Mouse (Mus musculus) midbrain, embryonic 16.5 days (tissue): ENCODE measurements around the gene Syt3. TPM values are rescaled to one million over a fixed set of nuclear protein-coding genes. Genes with fewer than 3 reads are reported as not detected.

ENCODE experiments used
- ATAC-seq: fragments of 200-750 bp; cut with Nextera tagmentation; 2 replicates; pipeline ENCODE4 v1.8.0; 2017; ENCODE audit warnings: moderate TSS enrichment
- H3K27ac ChIP-seq: fragments of 300-500 bp; sonication (generic); 2 replicates; pipeline ENCODE4 v1.5.1; 2014; ENCODE audit warnings: mild to moderate bottlenecking, low read length, mixed read lengths
- H3K27me3 ChIP-seq: fragments of 300-500 bp; sonication (generic); 2 replicates; pipeline ENCODE4 v1.6.1; 2014; ENCODE audit warnings: low read depth, low read length, mixed read lengths; ENCODE audit not compliant: control insufficient read depth, insufficient read depth
- H3K36me3 ChIP-seq: fragments of 300-500 bp; sonication (generic); 2 replicates; pipeline ENCODE4 v1.6.1; 2014; ENCODE audit warnings: mild to moderate bottlenecking, low read length, moderate library complexity, mixed read lengths; ENCODE audit not compliant: control insufficient read depth, insufficient read depth
- H3K4me1 ChIP-seq: fragments of 300-500 bp; sonication (generic); 2 replicates; pipeline ENCODE4 v1.6.1; 2014; ENCODE audit warnings: mild to moderate bottlenecking, low read length, mixed read lengths; ENCODE audit not compliant: control insufficient read depth, insufficient read depth
- H3K4me2 ChIP-seq: fragments of 300-500 bp; sonication (generic); 2 replicates; pipeline ENCODE4 v1.6.1; 2014; ENCODE audit warnings: mild to moderate bottlenecking, low read length, mixed read lengths
- H3K4me3 ChIP-seq: fragments of 300-500 bp; sonication (generic); 2 replicates; pipeline ENCODE4 v1.5.1; 2014; ENCODE audit warnings: low read depth, mild to moderate bottlenecking, low read length, moderate library complexity, mixed read lengths
- H3K9ac ChIP-seq: fragments of 300-500 bp; sonication (generic); 2 replicates; pipeline ENCODE4 v1.6.1; 2014; ENCODE audit warnings: low read depth, low read length, mixed read lengths
- H3K9me3 ChIP-seq: fragments of 300-500 bp; sonication (generic); replicated peaks from 2 replicates; pipeline ENCODE4 v1.6.1; 2014; ENCODE audit warnings: mild to moderate bottlenecking, low read length, mixed read lengths; ENCODE audit not compliant: control insufficient read depth, poor library complexity, severe bottlenecking
- WGBS: fragments of 180-500 bp; shearing (Covaris S2); extraction: QIAGEN DNeasy Blood & Tissue Kit; methylation state at CpG from one replicate; pipeline ENCODE4 v1.1.7; 2014; 5-methylcytosine and 5-hydroxymethylcytosine counted together
- polyA plus RNA-seq: library from polyadenylated mRNA; unstranded; fragments of >200 nt; fragmentation: Nextera tagmentation; extraction: Ambion mirVana; gene quantifications from 2 replicates; pipeline ENCODE4 v1.2.1, GENCODE M21; 2015

Syt3 gene
- polyA plus RNA-seq, 1 experiment from 2014 or later: 73.2 TPM

DNA sequence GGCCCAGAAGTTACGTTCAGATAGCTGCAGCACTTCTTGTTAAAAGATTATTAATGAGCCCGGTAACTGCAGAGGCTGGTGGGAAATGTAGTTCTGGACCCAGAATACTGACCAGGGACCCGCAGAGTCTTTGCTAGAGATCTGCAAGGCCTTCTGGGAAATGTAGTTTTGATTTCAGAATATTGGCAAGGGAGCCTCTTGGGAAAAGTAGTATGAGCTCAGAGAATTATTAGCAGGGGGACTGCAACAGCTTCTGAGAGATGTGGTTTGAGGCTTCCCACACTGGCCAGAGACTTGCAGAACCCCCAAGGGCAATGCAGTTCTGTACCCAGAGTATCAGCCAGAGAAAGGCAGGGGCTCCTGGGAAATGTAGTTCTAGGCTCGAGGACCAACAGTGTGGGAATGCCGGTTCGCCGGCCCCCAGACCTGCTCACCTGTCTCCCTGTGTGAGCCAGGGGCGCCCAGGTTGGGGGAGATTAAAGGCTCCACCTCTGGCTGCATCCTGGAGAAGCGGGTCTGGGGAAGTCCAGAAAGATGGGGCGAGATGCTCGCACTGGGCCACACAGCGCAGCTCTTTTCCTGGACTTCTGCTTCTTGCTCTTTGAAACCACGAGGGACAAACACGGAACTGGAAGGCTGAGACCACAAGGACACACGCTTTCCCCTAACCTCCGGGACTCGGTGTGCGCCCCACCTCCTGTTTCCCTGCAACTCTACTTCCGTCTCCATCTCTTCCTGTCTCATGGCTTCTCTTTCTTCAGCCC lies 9.8 kb upstream of the Syt3 start:
- Histone ChIP-seq H3K27ac (peak overlapping the region; percentile 80), H3K4me1 (peaks cover 13% of the 10 kb centered on the region), H3K4me2 (peak overlapping the region; percentile 74), H3K9ac (peak overlapping the region; percentile 72), H3K9me3 (no peaks in the 10 kb centered on the region), H3K27me3 (no peaks in the 10 kb centered on the region), H3K4me3 (peak overlapping the region; percentile 56), H3K36me3 (no peaks in the 10 kb centered on the region)
- WGBS: under 1% methylated on average over 19 of the region's 19 CpGs
- ATAC-seq: peak; percentile 94

DNA sequence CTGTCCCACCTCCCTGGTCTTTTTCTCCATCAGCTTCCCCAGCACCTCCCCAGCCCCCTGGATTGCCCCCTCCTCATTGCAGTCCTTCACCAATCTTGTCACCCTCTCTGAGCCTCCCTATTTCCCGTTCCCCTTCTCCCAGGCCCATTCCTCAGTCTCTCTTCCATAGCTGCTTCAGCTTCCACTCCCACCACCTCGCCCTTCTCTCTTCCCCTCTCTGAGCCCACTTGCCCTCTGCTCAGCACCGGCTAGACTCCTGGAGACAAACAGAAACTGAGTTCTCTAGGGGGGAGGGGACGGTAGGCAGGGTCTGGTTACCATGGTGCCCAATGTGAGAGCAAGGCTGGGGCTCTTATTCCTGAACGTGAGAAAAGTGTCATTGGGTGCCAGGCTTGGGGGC lies 9.1 kb upstream of the Syt3 start:
- H3K4me3 ChIP-seq: peak overlapping the region; percentile 56
- H3K27me3 ChIP-seq: no peaks in the 10 kb centered on the region
- peak; percentile 18 for ATAC-seq
- peaks cover 13% of the 10 kb centered on the region for H3K4me1 ChIP-seq
- no peaks in the 10 kb centered on the region for H3K36me3 ChIP-seq
- 3% methylated on average over 5 of the region's 5 CpGs for WGBS
- peak overlapping the region; percentile 74 for H3K4me2 ChIP-seq
- H3K9ac ChIP-seq: peak overlapping the region; percentile 72
- H3K27ac ChIP-seq: peak overlapping the region; percentile 80
- H3K9me3 ChIP-seq: no peaks in the 10 kb centered on the region

- Histone ChIP-seq H3K9me3 (no peaks in the 10 kb centered on the region), H3K27me3 (no peaks in the 10 kb centered on the region), H3K4me1 (peaks cover 13% of the 10 kb centered on the region), H3K9ac (peak overlapping the region; percentile 72), H3K4me3 (peak overlapping the region; percentile 56; the same call in 1 of the 2 replicates), H3K36me3 (no peaks in the 10 kb centered on the region), H3K27ac (peak overlapping the region; percentile 80), H3K4me2 (peak overlapping the region; percentile 74)
- WGBS: 4% methylated on average over 10 of the region's 10 CpGs
- ATAC-seq: no peak
Measured at GRCm38 (mm10) chr7:44375207-44375606, 8.7 kb upstream of the Syt3 start.

DNA sequence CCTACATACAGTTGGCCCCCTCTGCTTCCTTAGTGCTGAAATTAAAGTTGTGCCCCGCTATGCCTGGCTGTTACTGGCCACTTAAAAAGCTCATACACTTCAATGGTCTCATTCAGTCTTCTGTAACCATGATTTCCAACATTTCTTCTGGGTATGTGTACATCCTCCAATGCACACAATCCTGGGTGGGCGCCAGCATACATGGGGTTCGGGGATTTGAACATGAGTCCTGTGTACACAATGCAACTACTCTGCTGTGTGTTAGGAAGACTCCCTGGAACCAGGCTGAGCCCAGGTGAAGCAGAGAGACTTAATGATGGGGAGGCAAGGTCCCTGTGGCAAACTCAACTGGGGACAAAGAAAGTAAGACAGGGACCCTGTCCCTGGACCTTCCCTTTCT lies 8.1 kb upstream of the Syt3 start:
- Histone ChIP-seq H3K9me3 (0 out of 2 replicates have a peak, but pooled peaks cover 4% of the 10 kb centered on the region), H3K27me3 (no peaks in the 10 kb centered on the region), H3K4me3 (no peak overlapping the region), H3K36me3 (no peaks in the 10 kb centered on the region), H3K27ac (no peak overlapping the region), H3K4me1 (peaks cover 13% of the 10 kb centered on the region), H3K4me2 (no peak overlapping the region), H3K9ac (no peak overlapping the region)
- WGBS: 53% methylated on average over 3 of the region's 3 CpGs
- ATAC-seq: no peak

DNA sequence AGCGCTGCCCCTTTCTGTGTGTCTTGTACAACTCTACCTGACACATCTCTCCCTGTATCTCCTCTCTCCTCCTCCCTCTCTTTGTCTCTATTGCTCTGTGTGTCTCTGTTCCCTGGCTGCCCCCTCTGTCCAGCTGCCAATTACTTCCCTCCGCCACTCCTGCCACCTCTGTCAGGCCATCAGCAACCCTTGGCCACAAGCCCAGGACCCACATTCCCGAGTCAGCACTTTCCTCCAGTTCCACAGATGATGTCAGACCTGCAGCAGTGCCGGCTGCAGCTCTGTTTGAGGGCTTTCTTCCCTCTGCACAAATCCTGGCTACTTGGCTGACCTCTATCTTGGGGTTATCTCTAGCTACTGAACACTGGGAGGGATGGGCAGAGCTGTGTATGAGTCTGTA lies 5.6 kb upstream of the Syt3 start:
- Histone ChIP-seq H3K4me3 (no peak overlapping the region), H3K27ac (no peak overlapping the region), H3K27me3 (no peaks in the 10 kb centered on the region), H3K36me3 (no peaks in the 10 kb centered on the region), H3K4me1 (peaks cover 10% of the 10 kb centered on the region), H3K9ac (no peak overlapping the region), H3K9me3 (0 out of 2 replicates have a peak, but pooled peaks cover 4% of the 10 kb centered on the region), H3K4me2 (no peak overlapping the region)
- 58% methylated on average over 4 of the region's 4 CpGs for WGBS
- ATAC-seq: no peak

DNA sequence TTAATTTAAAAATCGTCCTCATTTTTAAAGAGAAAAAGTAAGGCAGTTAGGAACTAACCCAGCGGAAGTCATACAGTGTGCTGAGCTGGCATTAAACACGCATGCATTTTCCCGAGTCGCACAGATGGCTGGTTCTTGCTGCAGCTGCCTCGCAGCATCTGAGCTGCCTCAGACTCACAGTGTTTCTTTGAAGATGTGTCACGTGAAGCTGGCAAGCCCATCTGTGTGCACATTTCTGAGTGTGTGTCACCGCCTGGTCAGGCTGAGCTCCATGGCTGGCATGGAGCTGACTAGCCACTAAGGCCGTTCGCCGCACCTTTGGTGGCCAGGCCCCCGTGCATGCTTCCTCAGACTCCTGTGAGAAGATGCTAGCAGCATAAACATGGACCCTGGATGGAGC lies 1.4 kb upstream of the Syt3 start:
- Histone ChIP-seq H3K9me3 (0 out of 2 replicates have a peak, but pooled peaks cover 4% of the 10 kb centered on the region), H3K27ac (peak overlapping the region; percentile 71), H3K4me1 (peaks cover 5% of the 10 kb centered on the region), H3K4me3 (no peak overlapping the region), H3K36me3 (no peaks in the 10 kb centered on the region), H3K9ac (peak overlapping the region; percentile 43; the same call in 1 of the 2 replicates), H3K4me2 (peak overlapping the region; percentile 12; the same call in 1 of the 2 replicates), H3K27me3 (no peaks in the 10 kb centered on the region)
- ATAC-seq: no peak
- 56% methylated on average over 12 of the region's 12 CpGs for whole genome bisulfite sequencing

DNA sequence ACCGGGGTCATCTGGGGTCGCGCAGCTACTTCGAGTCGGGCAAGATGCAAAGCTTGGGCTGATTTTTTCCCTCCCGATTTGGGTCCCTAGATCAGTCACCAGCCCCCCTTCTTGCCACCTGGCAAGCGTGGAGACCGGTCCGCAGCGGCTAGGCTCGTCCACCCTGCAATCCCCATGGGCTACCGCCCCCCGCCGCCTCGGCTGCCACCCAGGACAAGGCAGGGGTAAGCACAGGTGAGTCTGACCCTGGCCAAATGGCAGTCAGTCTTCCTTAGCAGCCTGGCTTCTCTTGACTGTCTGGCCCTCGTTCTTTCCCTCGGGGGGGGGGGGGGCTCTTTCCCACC lies 786 bp downstream of the Syt3 start:
- no peaks in the 10 kb centered on the region for H3K36me3 ChIP-seq
- WGBS: 0% methylated on average over 17 of the region's 17 CpGs
- peak overlapping the region; percentile 59 for H3K4me3 ChIP-seq
- H3K27me3 ChIP-seq: no peaks in the 10 kb centered on the region
- 0 out of 2 replicates have a peak, but pooled peaks cover 4% of the 10 kb centered on the region for H3K9me3 ChIP-seq
- peaks cover 5% of the 10 kb centered on the region for H3K4me1 ChIP-seq
- H3K27ac ChIP-seq: peak overlapping the region; percentile 66
- ATAC-seq: peak; percentile 76
- H3K9ac ChIP-seq: peak overlapping the region; percentile 81
- H3K4me2 ChIP-seq: peak overlapping the region; percentile 82

GRCm38 (mm10) chr7:44385720-44386119 lies 1.8 kb downstream of the Syt3 start, which contains the start of gene 1700008O03Rik:
Gene 1700008O03Rik (minus strand): TSS chr7:44385820.
- H3K4me3 ChIP-seq: peak within 1 kb of the TSS; percentile 59
- peak within 1 kb of the TSS; percentile 66; the same call in 1 of the 2 replicates for H3K27ac ChIP-seq
- peaks cover 5% of the 10 kb centered on the region for H3K4me1 ChIP-seq
- no peak for ATAC-seq
- no peaks in the 10 kb centered on the region for H3K27me3 ChIP-seq
- 82% methylated on average over 12 of the region's 12 CpGs for WGBS
- H3K9ac ChIP-seq: peak within 1 kb of the TSS; percentile 81
- no peaks in the 10 kb centered on the region for H3K9me3 ChIP-seq
- H3K4me2 ChIP-seq: peak within 1 kb of the TSS; percentile 82
- H3K36me3 ChIP-seq: peaks cover 2% of the 10 kb centered on the region; the same call in 1 of the 2 replicates

GRCm38 (mm10) chr7:44391831-44392230 lies 7.9 kb downstream of the Syt3 start:
- ATAC-seq: no peak
- peaks cover 4% of the 10 kb centered on the region; the same call in 1 of the 2 replicates for H3K36me3 ChIP-seq
- H3K4me1 ChIP-seq: no peaks in the 10 kb centered on the region
- no peak overlapping the region for H3K4me2 ChIP-seq
- H3K4me3 ChIP-seq: no peak overlapping the region
- H3K9ac ChIP-seq: no peak overlapping the region
- H3K27me3 ChIP-seq: no peaks in the 10 kb centered on the region
- no peak overlapping the region for H3K27ac ChIP-seq
- H3K9me3 ChIP-seq: no peaks in the 10 kb centered on the region
- WGBS: 89% methylated on average over 4 of the region's 4 CpGs
